Mouse (Mus musculus) right cerebral cortex, postnatal 4 days (tissue): ENCODE data around the gene Gnpnat1.

Experiments
- DNase-seq: peaks from one replicate; pipeline ENCODE4 v3.0.0-alpha.2; 2022

Gene Gnpnat1

GRCm38 (mm10) chr14:45389194-45389593 is 15.5 kb downstream of the Gnpnat1 start:
- no peak for DNase-seq

- DNase-seq, result peak; percentile 85
These were observed 16.1 kb downstream of the Gnpnat1 start for GRCm38 (mm10) chr14:45388345-45389181.

GRCm38 (mm10) chr14:45387480-45387879 is 17.2 kb downstream of the Gnpnat1 start:
- no peak for DNase-seq

- DNase-seq, result no peak
These were observed 19.1 kb downstream of the Gnpnat1 start for GRCm38 (mm10) chr14:45385596-45385995.

GRCm38 (mm10) chr14:45382912-45383311 is 21.8 kb downstream of the Gnpnat1 start:
- no peak for DNase-seq

GRCm38 (mm10) chr14:45380756-45381155 is 24.0 kb downstream of the Gnpnat1 start:
- no peak for DNase-seq

- no peak for DNase-seq
These were observed 25.9 kb downstream of the Gnpnat1 start for GRCm38 (mm10) chr14:45378771-45379170.

GRCm38 (mm10) chr14:45365196-45365587 is 39.5 kb downstream of the Gnpnat1 start:
- DNase-seq, result no peak

GRCm38 (mm10) chr14:45364211-45365195 is 40.2 kb downstream of the Gnpnat1 start:
- peak; percentile 15 for DNase-seq

- DNase-seq, result peak; percentile 93
These were observed 53.5 kb downstream of the Gnpnat1 start, which contains the start of gene Styx for GRCm38 (mm10) chr14:45350931-45351859. Styx (plus strand) TSS chr14:45351093.

GRCm38 (mm10) chr14:45329589-45330181 is 75.0 kb downstream of the Gnpnat1 start, which contains the start of gene Psmc6:
Psmc6 (plus strand) TSS chr14:45329788.
- DNase-seq, result peak; percentile 90

- no peak for DNase-seq
These were observed 75.6 kb downstream of the Gnpnat1 start for GRCm38 (mm10) chr14:45329018-45329588.

GRCm38 (mm10) chr14:45328072-45328713 is 76.5 kb downstream of the Gnpnat1 start:
- no peak for DNase-seq
